11 mouse cellular contexts compared by ENCODE assay signal in genomic region chr2:167596262-167596661, GRCm38 (mm10). TPM values are rescaled to one million over a fixed set of nuclear protein-coding genes. Genes with fewer than 3 reads are reported as not detected.
DNase-seq lines count a peak whose midpoint lies in the region; ATAC-seq and TF ChIP-seq lines count a peak whose summit lies in the region.
"Had no signal": no experiment of that assay in that cellular context is flagged by ENCODE, and none has a peak within 500 bp of the region (broad histone marks: within the 10 kb centered on the region; RNA-seq: fewer than 3 reads in every experiment).

No protein-coding gene starts in this region.

- H3K27me3 ChIP-seq in heart, embryonic 16.5 days (ENCODE audit: control insufficient read depth, insufficient read depth, low read length), result no peaks in the 10 kb centered on the region; the same call in 1 of the 2 replicates
- H3K27me3 ChIP-seq in lung, postnatal 0 days (replicated peaks; ENCODE audit: insufficient read depth, low read length), result no peaks in the 10 kb centered on the region
- no peaks in the 10 kb centered on the region for H3K27me3 ChIP-seq in embryonic facial prominence, embryonic 14.5 days (replicated peaks; ENCODE audit: control insufficient read depth, insufficient read depth, low read length)
- 0 out of 2 replicates have a peak, but pooled peaks cover 9% of the 10 kb centered on the region for H3K27me3 ChIP-seq in neural tube, embryonic 15.5 days (replicated peaks)

- no peak overlapping the region for H3K4me2 ChIP-seq in heart, embryonic 16.5 days (ENCODE audit: low read depth, low read length)
- 0 out of 2 replicates have a peak overlapping the region, but pooled peaks have one; percentile 11 for H3K4me2 ChIP-seq in lung, postnatal 0 days (replicated peaks; ENCODE audit: low read depth, low read length)
- peak overlapping the region; percentile 28 for H3K4me2 ChIP-seq in embryonic facial prominence, embryonic 14.5 days (ENCODE audit: low read depth, low read length)
- no peak overlapping the region for H3K4me2 ChIP-seq in neural tube, embryonic 15.5 days

- no peaks in the 10 kb centered on the region for H3K9me3 ChIP-seq in heart, embryonic 16.5 days (replicated peaks; ENCODE audit: control insufficient read depth, low read length)
- H3K9me3 ChIP-seq in lung, postnatal 0 days (ENCODE audit: low read length), result no peaks in the 10 kb centered on the region
- H3K9me3 ChIP-seq in embryonic facial prominence, embryonic 14.5 days (ENCODE audit: control insufficient read depth, low read length), result no peaks in the 10 kb centered on the region
- H3K9me3 ChIP-seq in neural tube, embryonic 15.5 days (replicated peaks), result no peaks in the 10 kb centered on the region

- TF ChIP-seq EP300 in lung, postnatal 0 days (IDR thresholded peaks at IDR 0.05), result no peak

- intact Hi-C loops in heart, postnatal 10 days (cut with DNase I), result no loop called here

- no peaks in the 10 kb centered on the region for H3K36me3 ChIP-seq in heart, embryonic 16.5 days (ENCODE audit: control insufficient read depth, insufficient read depth)
- H3K36me3 ChIP-seq in lung, postnatal 0 days (ENCODE audit: insufficient read depth, low read length), result no peaks in the 10 kb centered on the region
- H3K36me3 ChIP-seq in embryonic facial prominence, embryonic 14.5 days (ENCODE audit: control insufficient read depth, insufficient read depth, low read length), result no peaks in the 10 kb centered on the region
- no peaks in the 10 kb centered on the region for H3K36me3 ChIP-seq in neural tube, embryonic 15.5 days

- no peak overlapping the region; the same call in 1 of the 2 replicates for H3K9ac ChIP-seq in heart, embryonic 16.5 days (ENCODE audit: low read length)
- H3K9ac ChIP-seq in lung, postnatal 0 days (replicated peaks; ENCODE audit: low read depth), result no peak overlapping the region
- peak overlapping the region; percentile 9; the same call in 1 of the 2 replicates for H3K9ac ChIP-seq in embryonic facial prominence, embryonic 14.5 days (ENCODE audit: low read depth, low read length)
- H3K9ac ChIP-seq in neural tube, embryonic 15.5 days (replicated peaks), result no peak overlapping the region
- H3K9ac ChIP-seq: forebrain, postnatal 0 days had no signal

- H3K4me1 ChIP-seq in heart, embryonic 16.5 days (ENCODE audit: control insufficient read depth, insufficient read depth, low read length), result peaks cover 36% of the 10 kb centered on the region
- peaks cover 20% of the 10 kb centered on the region; the same call in 1 of the 2 replicates for H3K4me1 ChIP-seq in lung, postnatal 0 days (ENCODE audit: insufficient read depth, low read depth, low read length)
- peaks cover 61% of the 10 kb centered on the region for H3K4me1 ChIP-seq in embryonic facial prominence, embryonic 14.5 days (ENCODE audit: control insufficient read depth, insufficient read depth, low read length)
- H3K4me1 ChIP-seq in neural tube, embryonic 15.5 days, result peaks cover 31% of the 10 kb centered on the region

- WGBS in heart, embryonic 16.5 days, result 49% methylated on average over 3 of the region's 4 CpGs
- 26% methylated on average over 3 of the region's 4 CpGs for WGBS in lung, postnatal 0 days
- 28% methylated on average over 3 of the region's 4 CpGs for WGBS in embryonic facial prominence, embryonic 14.5 days
- WGBS in neural tube, embryonic 15.5 days, result 55% methylated on average over 4 of the region's 4 CpGs

- peak overlapping the region; percentile 80 for H3K27ac ChIP-seq in heart, embryonic 16.5 days (ENCODE audit: low read length)
- H3K27ac ChIP-seq in lung, postnatal 0 days (ENCODE audit: low read length), result peak overlapping the region; percentile 87
- H3K27ac ChIP-seq in embryonic facial prominence, embryonic 14.5 days (replicated peaks; ENCODE audit: low read depth, low read length), result peak overlapping the region; percentile 89
- H3K27ac ChIP-seq in neural tube, embryonic 15.5 days (replicated peaks), result peak overlapping the region; percentile 46

- H3K4me3 ChIP-seq in heart, embryonic 16.5 days (ENCODE audit: low read length), result no peak overlapping the region
- no peak overlapping the region for H3K4me3 ChIP-seq in lung, postnatal 0 days (ENCODE audit: low read depth, low read length)
- no peak overlapping the region for H3K4me3 ChIP-seq in embryonic facial prominence, embryonic 14.5 days (ENCODE audit: low read depth, low read length)
- H3K4me3 ChIP-seq in neural tube, embryonic 15.5 days (replicated peaks), result no peak overlapping the region

- no peak for DNase-seq in heart, postnatal 10 days
- no peak for DNase-seq in lung, postnatal 0 days (ENCODE audit: low spot score)
- no peak for DNase-seq in lung, postnatal 25 days (ENCODE audit: low spot score)
- no peak for DNase-seq in embryonic facial prominence, embryonic 14.5 days (ENCODE audit: low spot score)
- no peak for DNase-seq in cerebellum, adult 18-20 months
- DNase-seq in spleen, postnatal 14 days (ENCODE audit: low spot score in 2 of 2), result no peak
- DNase-seq: cerebellum, adult 9-11 months; forebrain, postnatal 0 days; right cerebral cortex, postnatal 25 days had no signal

- ATAC-seq in heart, embryonic 16.5 days (replicated peaks; ENCODE audit: extremely low read depth, insufficient read depth, low FRiP score), result no peak
- ATAC-seq in lung, postnatal 0 days, result no peak
- ATAC-seq in embryonic facial prominence, embryonic 14.5 days (ENCODE audit: low read depth), result no peak
- no peak for ATAC-seq in neural tube, embryonic 15.5 days (ENCODE audit: low FRiP score)
- ATAC-seq: forebrain, postnatal 0 days had no signal

- no peak for TF ChIP-seq CTCF in lung, postnatal 0 days (IDR thresholded peaks at IDR 0.05)

RNA-seq across cellular contexts. Expression of gene Ube2v1, which starts 35.6 kb away (rescaled TPM):
- polyA plus RNA-seq in heart, embryonic 16.5 days (2015; fragmentation: Nextera tagmentation; extraction: Ambion mirVana), result 210 and 218 TPM in 2 replicates
- total RNA-seq in heart, postnatal 10 days (2021), result 100 to 1,000 TPM; 120 to 121 TPM
- 166 and 184 TPM in 2 replicates for polyA plus RNA-seq in lung, postnatal 0 days (2015; fragmentation: Nextera tagmentation; extraction: Ambion mirVana)
- polyA plus RNA-seq in embryonic facial prominence, embryonic 14.5 days (2014; fragmentation: Nextera tagmentation; extraction: Ambion mirVana), result 249 and 275 TPM in 2 replicates
- polyA plus RNA-seq in neural tube, embryonic 15.5 days (2015; fragmentation: Nextera tagmentation; extraction: Ambion mirVana), result 351 and 371 TPM in 2 replicates

RNA-seq across cellular contexts. Expression of gene Snai1, which starts 58.3 kb away (rescaled TPM):
- polyA plus RNA-seq in heart, embryonic 16.5 days (2015; fragmentation: Nextera tagmentation; extraction: Ambion mirVana), result 12.5 and 20.6 TPM in 2 replicates
- 1 to 10 TPM; 3.6 to 4.1 TPM for total RNA-seq in heart, postnatal 10 days (2021)
- 55.4 and 63.0 TPM in 2 replicates for polyA plus RNA-seq in lung, postnatal 0 days (2015; fragmentation: Nextera tagmentation; extraction: Ambion mirVana)
- polyA plus RNA-seq in embryonic facial prominence, embryonic 14.5 days (2014; fragmentation: Nextera tagmentation; extraction: Ambion mirVana), result 64.1 and 69.7 TPM in 2 replicates
- 6.3 and 8.6 TPM in 2 replicates for polyA plus RNA-seq in neural tube, embryonic 15.5 days (2015; fragmentation: Nextera tagmentation; extraction: Ambion mirVana)

Comparison
In these comparisons a context has a peak if more than half of its experiments do, and no peak if none do; other contexts are left out.
1. H3K4me2 ChIP-seq: peak in lung, postnatal 0 days (single experiment) and embryonic facial prominence, embryonic 14.5 days (single experiment); none in heart, embryonic 16.5 days (single experiment) and neural tube, embryonic 15.5 days (single experiment).
2. Peak in every context shown above with its lines, with median percentiles within 50 percentile points of each other: H3K27ac ChIP-seq.